Mouse (Mus musculus) left cerebral cortex, postnatal 36 days (tissue): Measurements from ENCODE around the gene Rps7. TPM values are rescaled to one million over a fixed set of nuclear protein-coding genes. Genes with fewer than 3 reads are reported as not detected.

Experiments used
- microRNA-seq: library from miRNA; unstranded; fragments of <30 nt; microRNA quantifications from one replicate; pipeline ENCODE4 v1.2.0, GENCODE M21; 2022
- total RNA-seq, 2 experiments: library from RNA; stranded (reverse); gene quantifications; 2 replicates each; pipeline ENCODE4 v1.2.3; 2021

Rps7 gene
- total RNA-seq, 2 experiments from 2014 or later, result 261 to 290 TPM

Small RNA genes lying within 50 kb of the gene (microRNA-seq; reads per million reads assigned to microRNA genes)
- 1.3 reads per million for gene Mir6937

Other genes with a start within 250 kb of the Rps7 start
- gene Dcdc2c, start 83.6 kb downstream of the Rps7 start, total RNA-seq, result 1 to 10 TPM in 1 of 2 experiments, under 1 TPM in 1; 0.79 to 1.1 TPM
- gene Allc, start 53.4 kb downstream of the Rps7 start, total RNA-seq, result 1 to 10 TPM; 1.2 to 1.3 TPM
- under 1 TPM; 0.57 to 0.59 TPM for gene Colec11, start 12.6 kb downstream of the Rps7 start, total RNA-seq
- 10 to 100 TPM; 13.4 to 15.2 TPM for gene Rnaseh1, start 13.6 kb upstream of the Rps7 start, total RNA-seq
- 10 to 100 TPM; 32.0 to 36.8 TPM for gene Adi1, start 39.3 kb upstream of the Rps7 start, total RNA-seq
- gene Trappc12, start 114.5 kb upstream of the Rps7 start, total RNA-seq, result 10 to 100 TPM; 61.3 to 62.7 TPM
- 10 to 100 TPM; 63.9 to 65.5 TPM for gene Eipr1, start 115.8 kb upstream of the Rps7 start, total RNA-seq